Mouse (Mus musculus) myocyte (in vitro differentiated cells): ENCODE data around the gene Scd2.

Source experiments
- CEBPB ChIP-seq: IDR thresholded peaks from 2 replicates; pipeline ENCODE4 v1.6.1; 2011; ENCODE audit warnings: mild to moderate bottlenecking, moderate library complexity; ENCODE audit not compliant: poor library complexity, insufficient read depth, severe bottlenecking
- MAX ChIP-seq: IDR thresholded peaks from one replicate; pipeline ENCODE4 v1.6.1; 2011; ENCODE audit warnings: low read depth, mild to moderate bottlenecking, control low read depth
- MYOG ChIP-seq, 3 experiments: IDR thresholded peaks; one replicate each; pipeline ENCODE4 v1.6.1; 2011; ENCODE audit warnings: control low read depth in 2 of 3, low read depth in 2 of 3, mild to moderate bottlenecking in 2 of 3; ENCODE audit not compliant: insufficient read length in 2 of 3, control insufficient read depth in 1 of 3, insufficient read depth in 1 of 3
- POLR2A ChIP-seq: IDR thresholded peaks from one replicate; pipeline ENCODE4 v1.6.1; 2011; ENCODE audit warnings: low read depth, mild to moderate bottlenecking, control low read depth, moderate library complexity; ENCODE audit not compliant: insufficient read length
- REST ChIP-seq: IDR thresholded peaks from one replicate; pipeline ENCODE4 v1.6.1; 2011; ENCODE audit warnings: mild to moderate bottlenecking, control low read depth, moderate library complexity; ENCODE audit not compliant: insufficient read depth, insufficient read length
- TCF12 ChIP-seq: IDR thresholded peaks from one replicate; pipeline ENCODE4 v1.6.1; 2011; ENCODE audit warnings: mild to moderate bottlenecking, control low read depth; ENCODE audit not compliant: poor library complexity, insufficient read depth, severe bottlenecking
- TCF3 ChIP-seq: IDR thresholded peaks from one replicate; pipeline ENCODE4 v1.6.1; 2011; ENCODE audit warnings: low read depth, control low read depth; ENCODE audit not compliant: insufficient read length

DNA sequence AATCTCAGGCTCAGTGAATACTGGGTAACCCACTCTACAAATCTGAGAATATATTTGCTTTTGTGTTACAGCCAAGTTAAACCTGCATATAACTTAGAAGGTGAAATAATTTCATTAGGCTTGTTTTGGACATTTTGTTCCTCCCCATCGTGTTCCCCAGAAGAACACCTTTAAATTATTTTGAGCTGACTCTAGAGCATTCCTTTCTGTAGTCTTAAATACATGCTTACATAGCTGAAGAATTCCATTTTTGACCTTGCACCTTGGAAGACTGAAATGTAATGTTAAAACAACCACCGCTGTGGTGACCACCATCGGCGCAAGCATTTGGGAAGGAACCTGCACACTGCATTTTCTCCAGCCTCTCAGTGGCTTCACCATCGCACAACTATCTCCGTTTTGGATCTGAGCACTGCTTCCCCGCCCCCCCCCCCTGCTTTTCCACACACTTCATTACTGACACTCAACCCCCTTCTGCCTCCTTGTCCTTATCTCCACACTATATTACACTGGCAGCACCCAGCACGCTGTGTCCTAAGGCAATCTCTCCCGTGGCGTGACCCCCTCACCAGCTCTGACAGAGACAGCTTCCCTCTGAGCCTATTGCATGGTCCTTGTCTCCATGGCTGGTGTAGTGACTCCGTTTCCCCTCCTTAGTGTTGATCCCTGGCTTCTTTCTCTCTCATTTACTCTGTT, 5.9 kb upstream of the Scd2 start:
- TF ChIP-seq POLR2A, result no peak
- no peak for TF ChIP-seq CEBPB
- no peak for TF ChIP-seq MYOG (IDR thresholded peaks at IDR 0.05; ENCODE audit: control insufficient read depth in 1 of 3, insufficient read depth in 1 of 3, insufficient read length in 2 of 3, low read depth in 2 of 3)
- TF ChIP-seq TCF12, result no peak
- no peak for TF ChIP-seq REST
- TF ChIP-seq MAX, result no peak
- no peak for TF ChIP-seq TCF3
